Mouse (Mus musculus) yolk sac, embryonic 10.5 days (tissue): ENCODE results near the gene Pgam1.
"Not testable (repeated sequence)": the region's sequence is repeated elsewhere in the genome, so short reads cannot be mapped to it uniquely, and the experiment has no call there.

Experiments
- DNase-seq: peaks from one replicate; pipeline ENCODE4 v3.0.0-alpha.2; 2017; ENCODE audit warnings: low spot score

The Pgam1 gene

DNA sequence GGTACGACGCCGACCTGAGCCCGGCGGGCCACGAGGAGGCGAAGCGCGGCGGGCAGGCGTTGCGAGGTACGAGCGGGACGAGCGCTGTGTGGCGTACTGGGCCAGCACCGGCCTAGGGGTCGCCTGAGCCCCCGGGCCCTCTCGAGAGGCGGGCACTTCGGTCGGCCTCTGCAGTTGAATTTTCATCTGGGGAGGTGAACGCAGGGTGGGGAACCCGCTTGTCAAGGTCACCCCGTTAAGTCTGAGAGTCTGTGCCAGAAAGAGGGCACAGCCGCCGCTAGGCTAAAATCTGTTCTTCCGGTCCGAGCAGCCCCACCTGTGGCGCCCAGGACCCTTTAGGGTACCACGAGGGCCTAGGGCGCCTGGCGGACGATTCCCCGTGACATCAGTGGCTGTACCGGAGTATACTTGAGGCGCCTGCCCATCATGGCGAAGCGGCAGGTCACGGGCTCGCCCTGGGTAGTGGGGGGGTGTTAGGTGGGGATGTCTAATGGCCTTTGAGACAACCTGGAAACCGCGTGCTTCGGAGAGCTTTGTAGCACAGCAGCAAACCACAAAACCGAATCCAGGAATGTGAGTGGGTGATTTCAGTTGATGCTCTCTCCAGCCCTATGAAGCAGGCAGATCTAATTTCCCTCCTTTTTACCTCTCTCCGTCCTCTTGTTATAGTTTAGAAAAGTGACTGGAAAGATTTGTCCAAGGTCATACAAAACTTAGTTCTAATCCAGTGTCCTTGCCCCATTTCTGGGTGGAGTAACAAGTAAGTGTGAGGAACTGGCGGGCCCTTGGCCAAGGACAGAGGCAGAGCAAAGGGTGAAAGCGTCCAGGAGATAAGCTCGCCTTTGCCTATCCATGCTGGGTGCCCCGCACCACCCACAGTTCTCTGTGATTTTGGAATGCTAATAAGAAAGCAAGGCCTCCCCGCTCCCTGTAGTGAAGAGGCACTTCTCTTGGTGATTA is 678 bp downstream of the Pgam1 start:
- peak; percentile 57 for DNase-seq

- DNase-seq: no peak
Measured at GRCm38 (mm10) chr19:41913774-41914591, 2.3 kb downstream of the Pgam1 start.

DNA sequence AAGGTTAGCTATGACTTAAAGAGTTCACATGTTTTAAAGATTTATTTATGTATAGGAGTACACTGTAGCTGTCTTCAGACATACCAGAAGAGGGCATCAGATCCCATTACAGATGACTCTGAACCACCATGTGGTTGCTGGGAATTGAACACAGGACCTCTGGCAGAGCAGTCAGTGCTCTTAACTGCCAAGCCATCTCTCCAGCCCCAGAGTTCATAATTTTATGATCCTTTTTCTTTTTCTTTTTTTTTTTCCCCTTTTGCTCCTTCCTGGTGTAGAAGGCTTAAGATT is 2.8 kb downstream of the Pgam1 start:
- not testable (repeated sequence) for DNase-seq

DNA sequence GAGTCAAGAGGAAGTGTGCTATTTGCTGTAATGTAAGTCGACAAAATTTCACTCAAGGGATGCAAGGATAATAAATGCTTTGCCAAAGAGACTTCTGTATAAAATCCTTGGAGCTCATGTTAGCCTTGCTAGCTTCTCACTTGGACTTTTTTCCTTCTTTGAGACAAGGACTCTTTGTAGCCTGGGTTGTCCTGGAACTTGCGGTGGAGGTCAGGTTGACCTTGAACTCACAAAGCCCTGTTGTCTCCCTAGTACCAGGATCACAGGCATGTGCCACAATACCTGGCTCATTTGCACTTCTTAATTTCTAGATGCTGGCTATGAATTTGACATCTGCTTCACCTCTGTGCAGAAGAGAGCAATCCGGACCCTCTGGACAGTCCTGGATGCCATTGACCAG is 3.6 kb downstream of the Pgam1 start:
- DNase-seq: no peak

DNA sequence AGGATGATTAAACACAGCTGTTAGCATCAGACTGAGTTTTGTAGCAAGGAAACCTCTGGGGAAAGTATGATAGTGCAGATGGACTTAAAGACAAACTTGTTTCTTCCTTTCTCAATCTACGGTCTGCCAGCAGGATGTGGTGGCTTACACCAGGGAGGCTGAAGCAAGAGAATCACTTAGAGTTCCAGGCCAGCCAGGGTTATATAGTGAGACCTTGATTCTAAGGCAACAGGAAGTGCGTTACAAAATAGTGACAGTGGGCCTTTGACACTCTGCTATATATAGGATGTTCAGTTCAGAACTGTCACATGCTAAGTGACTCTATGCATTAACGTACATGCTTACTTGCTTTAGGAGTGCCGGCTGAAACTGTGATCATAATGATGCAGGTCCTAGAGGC is 5.1 kb downstream of the Pgam1 start:
- no peak for DNase-seq

- DNase-seq: no peak
Measured at GRCm38 (mm10) chr19:41919471-41919870, 7.7 kb downstream of the Pgam1 start.

DNA sequence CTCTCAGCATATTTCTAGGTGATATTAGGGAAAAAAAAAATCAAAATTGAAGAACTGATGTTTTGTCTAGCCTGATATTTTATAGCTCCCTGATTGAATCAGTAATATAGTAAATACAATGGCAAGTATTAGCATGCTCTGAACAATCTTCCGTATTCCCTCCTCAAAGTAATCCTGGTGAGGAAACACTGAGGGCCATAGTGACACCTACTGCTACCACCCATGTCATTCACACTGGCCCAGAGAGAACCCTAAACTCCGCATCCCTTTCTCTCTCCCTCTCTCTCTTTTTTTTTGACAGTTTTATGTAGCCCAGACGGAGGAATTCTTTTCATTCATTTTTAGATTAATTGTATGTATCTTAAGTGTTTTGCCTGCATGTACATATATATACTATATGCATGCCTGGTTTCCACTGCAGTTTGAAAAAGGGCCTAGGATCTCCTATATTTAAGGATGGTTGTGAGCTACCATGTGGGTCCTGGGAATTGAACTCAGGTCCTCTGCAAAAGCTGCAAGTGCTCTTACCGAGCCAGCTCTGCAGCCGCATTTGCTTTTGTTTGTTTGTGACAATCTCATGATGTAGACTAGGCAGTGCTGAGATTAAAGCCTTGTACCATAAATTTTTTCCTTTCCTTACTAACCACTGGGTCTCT is 8.8 kb downstream of the Pgam1 start:
- no peak for DNase-seq

DNA sequence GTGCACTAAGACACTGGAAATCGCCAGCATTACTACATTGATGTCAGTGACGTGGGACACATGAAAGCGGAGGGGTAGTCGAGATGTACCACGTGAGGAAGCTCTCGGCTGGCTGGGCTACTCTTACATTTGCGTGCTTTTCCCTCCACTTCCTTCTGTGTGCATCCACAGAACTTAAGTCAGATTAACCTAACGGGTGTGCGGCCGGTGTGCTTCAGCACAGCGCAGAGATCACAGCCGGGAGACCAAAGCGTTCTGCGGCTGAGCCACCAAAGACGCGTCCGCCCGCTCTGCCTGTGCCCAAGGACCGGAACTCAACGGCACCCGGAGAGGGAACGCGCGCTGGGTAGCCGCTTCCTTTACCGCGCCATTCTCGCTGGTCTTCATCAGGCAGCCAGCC is 21.0 kb downstream of the Pgam1 start:
- DNase-seq: peak; percentile 18

DNA sequence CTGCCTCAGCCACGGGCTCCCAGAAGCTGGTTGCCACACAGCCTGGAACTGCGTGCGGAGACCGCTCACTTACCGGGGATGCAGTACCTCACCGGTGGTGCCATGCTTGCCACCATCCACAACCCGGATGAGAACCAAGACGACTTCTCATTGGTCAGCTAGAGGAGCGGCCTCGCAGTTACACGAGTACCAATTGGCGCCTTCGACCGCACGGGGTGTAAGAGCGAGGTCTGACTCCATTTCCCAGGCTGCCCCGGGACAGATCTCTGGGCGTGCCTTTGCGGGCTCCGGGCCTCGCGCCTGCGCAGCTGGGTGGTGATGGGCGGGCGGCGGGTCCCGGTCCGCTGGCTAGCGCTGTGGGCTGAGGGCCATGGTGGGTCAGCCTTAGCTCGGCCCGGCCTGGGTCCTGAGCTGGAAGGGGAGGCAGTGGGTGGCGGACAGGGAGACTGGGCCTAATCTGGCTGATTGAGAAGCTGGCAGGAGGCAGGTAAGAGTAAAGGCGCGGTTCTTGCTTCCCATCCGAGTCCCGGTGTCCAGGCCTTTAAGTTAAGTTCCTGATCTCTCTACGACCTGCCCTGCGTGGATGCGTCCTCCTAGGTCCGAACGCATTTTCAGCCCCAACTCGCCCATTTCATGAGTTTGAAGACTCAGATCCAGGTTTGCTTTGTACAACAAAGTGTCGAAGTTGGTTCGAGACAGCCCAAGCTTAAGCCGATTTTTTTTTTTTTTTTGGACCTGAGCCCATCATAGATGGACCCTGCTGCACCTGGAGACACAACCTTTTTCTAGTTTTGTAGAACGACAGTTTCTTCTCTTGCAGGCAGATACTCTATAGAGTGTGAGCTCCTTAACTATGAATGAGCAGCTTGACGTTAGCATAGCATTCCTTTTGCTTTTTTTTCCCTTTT is 21.7 kb downstream of the Pgam1 start, which contains the start of the genes Exosc1 and Zdhhc16:
Gene Exosc1, minus strand, starts transcription at position 245 of the 908 bp plus-strand sequence.
Gene Zdhhc16, plus strand, starts transcription at position 302 of the 908 bp plus-strand sequence.
- peak; percentile 98 for DNase-seq

DNA sequence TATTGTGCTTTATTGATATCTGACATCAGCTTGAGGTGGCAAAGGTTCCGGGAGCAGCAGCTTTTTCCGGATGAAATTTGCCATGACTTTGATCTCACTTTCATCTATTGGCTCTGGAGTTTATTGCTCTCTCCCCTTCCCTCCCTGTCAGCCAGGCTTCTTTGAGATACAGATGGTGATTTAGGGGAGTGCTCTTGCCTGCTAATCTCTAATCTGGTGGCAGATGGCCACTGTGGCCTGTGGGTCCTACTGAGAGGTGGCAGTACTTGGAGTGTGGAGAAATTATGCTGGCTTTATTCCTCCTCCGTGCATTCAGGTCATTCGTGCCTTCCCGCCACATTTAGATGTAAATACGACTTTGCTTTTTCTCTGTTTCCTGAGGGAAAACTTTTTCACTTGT is 22.4 kb downstream of the Pgam1 start:
- no peak for DNase-seq

DNA sequence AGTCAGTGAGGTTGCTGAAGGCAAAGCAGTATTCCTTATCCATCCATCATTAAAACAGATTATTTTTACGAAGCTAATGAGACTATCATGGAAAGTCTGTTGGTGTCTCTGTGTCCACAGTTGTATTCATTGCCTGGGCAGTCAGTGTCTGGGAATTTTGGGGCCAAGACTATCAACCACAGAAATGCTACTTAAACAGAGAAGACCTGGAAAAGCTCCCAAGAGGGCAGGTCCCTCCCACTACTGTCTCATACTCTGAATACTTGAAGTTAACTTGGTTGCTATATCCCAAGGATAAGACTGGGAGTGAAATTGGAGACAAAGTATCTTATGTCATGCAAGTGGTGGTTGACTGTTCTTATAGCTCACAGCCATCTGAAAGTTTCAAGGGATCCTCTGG is 24.2 kb downstream of the Pgam1 start:
- DNase-seq: no peak

- DNase-seq: no peak
Measured at GRCm38 (mm10) chr19:41938539-41938938, 26.8 kb downstream of the Pgam1 start.

DNA sequence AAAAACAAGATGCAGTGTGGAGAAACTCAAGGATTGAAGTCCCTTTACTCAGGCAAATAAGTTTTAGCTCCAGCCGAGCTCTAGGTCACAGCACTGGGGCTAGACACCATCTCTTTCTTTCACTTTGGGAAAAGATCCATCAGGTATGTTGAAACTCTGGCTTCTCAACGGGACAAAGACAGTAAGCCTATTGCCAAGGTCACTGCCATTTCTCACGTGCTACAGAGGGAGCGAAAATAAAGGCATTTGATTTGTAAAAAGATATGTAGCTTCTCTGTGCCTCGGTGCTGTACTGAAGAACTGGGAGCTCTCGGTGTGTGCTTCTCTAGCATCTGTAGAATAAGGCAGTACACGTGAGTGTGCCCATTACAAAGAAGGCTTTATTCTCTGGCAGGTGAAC is 32.1 kb downstream of the Pgam1 start:
- DNase-seq: no peak

DNA sequence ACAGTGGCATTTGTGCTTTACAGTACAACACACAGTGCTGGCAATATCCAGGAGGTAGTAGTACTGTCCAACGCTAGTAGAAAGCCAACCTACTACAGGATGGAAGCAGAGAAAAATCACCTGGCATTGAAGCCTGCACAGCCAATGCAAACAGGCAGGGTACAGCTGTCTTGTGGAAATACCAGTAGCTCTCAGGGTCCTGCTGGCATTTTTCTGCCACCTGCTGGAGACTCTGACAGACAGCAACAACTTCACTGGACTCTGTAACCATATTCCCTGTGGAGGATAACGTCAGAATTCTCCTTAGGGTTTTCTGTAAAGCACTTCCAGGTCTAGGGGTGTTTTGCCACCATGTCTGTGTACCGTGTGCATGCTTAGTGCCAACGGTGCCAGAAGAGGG is 40.6 kb downstream of the Pgam1 start:
- no peak for DNase-seq

GRCm38 (mm10) chr19:41953574-41953973 is 41.9 kb downstream of the Pgam1 start:
- no peak for DNase-seq
